Mouse (Mus musculus) cerebellum, postnatal 14 days (tissue): ENCODE data around the gene Olfr346.
A peak's percentile ranks its signal among the peaks of the same experiment; 100 is the strongest.

Source experiments
- DNase-seq, 2 experiments: peaks; one replicate each; pipeline ENCODE4 v3.0.0; 2021; ENCODE audit warnings: mixed read lengths in 2 of 2

Gene Olfr346

DNA sequence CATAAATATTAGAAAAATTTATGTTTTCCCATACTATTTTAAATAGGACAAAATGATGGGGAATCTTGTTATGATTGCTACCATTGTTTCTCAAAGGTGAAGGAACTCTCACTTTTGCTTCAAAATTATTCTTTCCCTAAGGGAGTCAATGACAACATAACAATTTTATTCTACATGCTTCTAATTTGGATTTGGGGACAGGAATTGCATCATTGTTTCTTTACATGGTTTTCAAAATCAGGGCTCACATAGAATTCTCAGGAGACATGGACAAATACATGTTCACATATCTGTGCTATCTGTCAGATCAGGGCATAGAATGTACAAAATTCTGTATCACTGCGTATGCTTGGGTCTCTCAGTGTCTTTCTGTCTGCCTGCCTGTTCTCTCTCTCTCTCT is at the start of gene Olfr346:
Olfr346 (plus strand) TSS at position 301 of the 400 bp plus-strand sequence.
- DNase-seq, result no peak

DNA sequence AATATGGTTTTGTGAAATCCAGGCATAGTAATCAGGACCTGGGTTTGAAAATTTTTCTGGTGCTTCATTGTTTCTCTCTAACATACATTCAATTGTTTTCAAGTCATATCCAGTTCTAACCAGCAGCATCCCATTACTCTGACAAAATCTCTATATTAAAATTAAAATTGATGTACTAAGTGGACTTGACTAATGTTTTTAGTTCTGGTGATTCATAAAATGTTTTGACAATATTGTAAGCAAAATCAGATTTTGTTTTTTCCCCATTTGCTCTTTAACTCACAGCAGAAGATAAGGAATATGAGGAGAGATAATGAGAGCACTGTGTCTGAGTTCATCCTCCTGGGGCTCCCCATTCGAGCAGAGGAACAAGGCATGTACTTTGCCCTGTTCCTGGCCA is 45.8 kb upstream of the Olfr346 start, which contains the start of gene Olfr345:
Olfr345 (plus strand) TSS at position 301 of the 400 bp plus-strand sequence.
- DNase-seq, result no peak

DNA sequence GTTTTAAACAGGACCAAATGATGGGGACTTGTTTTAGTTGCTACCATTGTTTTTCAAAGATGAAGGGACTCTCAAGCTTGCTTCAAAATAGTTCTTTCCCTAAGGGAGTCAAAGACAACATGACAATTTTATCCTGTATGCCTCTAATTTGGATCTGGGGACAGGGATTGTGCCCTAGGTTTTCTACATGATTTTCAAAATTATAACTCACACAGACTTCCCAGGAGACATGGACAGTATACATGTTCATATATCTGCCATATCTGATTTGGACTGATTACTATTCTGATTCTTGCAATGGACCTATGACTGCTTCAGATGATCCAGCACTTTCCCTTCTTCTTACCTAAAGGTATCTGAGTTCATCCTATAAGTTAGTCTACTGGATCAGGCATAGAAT is 46.0 kb downstream of the Olfr346 start, which contains the start of gene Olfr347:
Olfr347 (plus strand) TSS at position 301 of the 400 bp plus-strand sequence.
- DNase-seq, result no peak

DNA sequence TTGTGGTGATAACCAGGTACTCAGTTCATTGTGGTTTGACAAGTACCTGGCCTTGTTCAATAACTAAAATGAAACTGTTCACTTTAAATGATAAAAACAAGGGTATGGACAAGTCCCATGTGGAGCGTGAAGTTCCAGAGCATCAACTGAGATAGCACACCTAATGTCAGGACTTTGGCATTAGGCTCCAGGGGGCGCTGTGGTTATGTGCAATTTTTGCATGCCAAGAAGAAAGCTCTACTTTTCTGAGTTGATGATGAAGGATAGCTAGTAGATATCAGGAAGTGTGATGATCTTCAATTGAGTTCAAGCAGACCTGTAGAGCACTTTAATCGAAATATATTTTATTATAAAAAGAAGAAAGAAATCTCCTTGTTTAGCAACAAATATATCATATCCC is 50.6 kb downstream of the Olfr346 start:
- DNase-seq, result peak in 1 of 2 experiments; percentile 2
